Mouse (Mus musculus): ENCODE measurements around the gene Gm26965. TPM values are rescaled to one million over a fixed set of nuclear protein-coding genes. Genes with fewer than 3 reads are reported as not detected.
A peak's percentile ranks its signal among the peaks of the same experiment; 100 is the strongest.
"Not testable (repeated sequence)": the region's sequence is repeated elsewhere in the genome, so short reads cannot be mapped to it uniquely, and the experiment has no call there.

The Gm26965 gene
- polyA plus RNA-seq, 1 experiment from 2014 or later: not detected

DNA sequence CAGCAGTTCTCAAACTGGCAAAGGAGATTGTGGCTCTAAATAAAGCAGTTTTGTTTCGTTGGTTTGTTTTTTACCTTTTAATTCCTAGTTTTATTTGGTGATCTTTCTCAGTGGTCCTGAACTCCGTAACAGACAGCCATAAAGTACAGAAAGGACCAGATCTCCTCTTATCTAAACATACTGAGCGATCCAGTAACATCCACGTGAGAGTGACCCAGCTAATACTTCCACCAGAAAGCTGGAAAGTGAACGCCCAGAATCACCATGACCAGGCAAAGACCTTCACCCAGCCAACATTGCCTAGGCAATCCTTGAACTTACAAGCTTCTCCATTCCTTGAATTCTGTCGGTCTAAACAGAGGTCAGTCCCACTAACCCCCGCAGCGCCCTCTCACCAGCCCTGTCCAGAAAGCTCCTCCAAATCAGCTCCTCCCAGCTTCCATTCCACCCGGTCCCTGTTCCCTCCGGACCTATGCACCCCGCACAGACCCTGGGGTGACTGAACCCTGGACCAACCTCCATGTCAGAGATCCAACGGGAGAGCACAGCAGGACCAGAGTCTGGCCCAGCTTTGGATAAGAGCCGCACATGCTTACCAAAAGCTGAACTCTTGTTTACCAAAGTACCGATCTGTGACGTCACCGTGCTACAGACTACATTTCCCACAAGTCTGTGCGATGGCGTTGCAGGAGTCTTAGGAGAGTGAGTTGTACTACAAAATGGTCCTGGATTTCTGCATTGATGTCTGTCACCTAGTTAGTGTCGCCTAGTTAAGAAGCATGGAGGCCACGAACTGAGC, 42.1 kb downstream of the Gm26965 start, which contains the start of gene Zfp874b:
Gene Zfp874b, minus strand, starts transcription at position 634 of the 799 bp plus-strand sequence.
- Histone ChIP-seq H3K27ac (peak within 1 kb of the TSS; percentile 60; the same call in 1 of the 2 replicates), H3K9me3 (no peaks in the 10 kb centered on the region), H3K4me3 (peak within 1 kb of the TSS; percentile 69), H3K4me1 (0 out of 2 replicates have a peak, but pooled peaks cover 4% of the 10 kb centered on the region), H3K9ac (peak within 1 kb of the TSS; percentile 64), H3K27me3 (no peaks in the 10 kb centered on the region), H3K36me3 (0 out of 2 replicates have a peak, but pooled peaks cover 7% of the 10 kb centered on the region), H3K4me2 (peak within 1 kb of the TSS; percentile 74)
- 2% methylated on average over 20 of the region's 20 CpGs for WGBS
- peak; percentile 97 for ATAC-seq (ENCODE audit: borderline replicate concordance, extremely low read depth, low FRiP score, low TSS enrichment)

DNA sequence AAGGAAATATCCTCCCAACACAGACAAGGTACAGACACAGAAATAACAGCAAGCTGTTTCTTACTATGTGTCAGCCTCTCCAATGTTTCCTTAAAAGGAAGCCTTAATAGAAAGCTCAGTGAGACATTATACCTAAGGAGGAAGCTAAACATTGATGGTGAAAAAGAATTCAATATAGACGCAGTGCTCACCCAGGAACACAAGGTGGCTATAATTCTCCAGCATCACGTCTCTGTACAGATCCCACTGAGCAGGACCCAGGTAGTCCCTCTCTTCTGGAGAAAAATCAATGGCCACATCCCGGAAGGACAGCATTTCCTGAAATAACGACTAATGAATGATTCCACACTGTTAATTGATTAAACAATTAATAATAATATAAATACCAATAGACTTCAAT, 44.4 kb downstream of the Gm26965 start:
- no peak for ATAC-seq (ENCODE audit: borderline replicate concordance, extremely low read depth, low FRiP score, low TSS enrichment)
- H3K27ac ChIP-seq: no peak overlapping the region
- H3K36me3 ChIP-seq: no peaks in the 10 kb centered on the region
- H3K9me3 ChIP-seq: no peaks in the 10 kb centered on the region
- 0 out of 2 replicates have a peak, but pooled peaks cover 4% of the 10 kb centered on the region for H3K4me1 ChIP-seq
- no peak overlapping the region for H3K4me2 ChIP-seq
- no peak overlapping the region for H3K4me3 ChIP-seq
- WGBS: 59% methylated on average over 4 of the region's 4 CpGs
- H3K27me3 ChIP-seq: no peaks in the 10 kb centered on the region
- no peak overlapping the region for H3K9ac ChIP-seq

DNA sequence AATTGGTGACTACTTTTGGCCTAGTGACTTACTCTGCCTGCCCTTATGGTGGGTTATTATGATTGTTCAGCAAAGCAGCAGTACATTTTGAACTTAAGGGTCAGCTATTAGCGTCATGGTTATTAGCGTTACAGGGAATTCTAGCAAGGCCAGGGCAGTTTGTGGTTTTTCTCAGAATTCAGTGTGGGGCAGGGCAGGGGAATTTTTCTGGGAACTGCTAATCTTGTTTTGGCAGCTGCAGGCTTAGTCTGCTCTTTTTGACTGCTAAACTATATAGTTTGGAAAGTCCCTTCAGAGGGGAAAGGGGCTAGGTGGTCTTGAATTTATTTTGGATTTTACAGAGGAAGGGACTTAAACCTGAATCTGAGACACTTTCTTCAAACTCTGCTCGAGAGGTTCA, 56.7 kb downstream of the Gm26965 start:
- Histone ChIP-seq H3K27me3 (no peaks in the 10 kb centered on the region), H3K4me1 (no peaks in the 10 kb centered on the region), H3K9ac (no peak overlapping the region), H3K27ac (no peak overlapping the region), H3K9me3 (no peaks in the 10 kb centered on the region), H3K4me2 (no peak overlapping the region), H3K36me3 (peaks cover 21% of the 10 kb centered on the region), H3K4me3 (no peak overlapping the region)
- WGBS: 91% methylated on average over 3 of the region's 3 CpGs
- ATAC-seq (ENCODE audit: borderline replicate concordance, extremely low read depth, low FRiP score, low TSS enrichment): no peak

DNA sequence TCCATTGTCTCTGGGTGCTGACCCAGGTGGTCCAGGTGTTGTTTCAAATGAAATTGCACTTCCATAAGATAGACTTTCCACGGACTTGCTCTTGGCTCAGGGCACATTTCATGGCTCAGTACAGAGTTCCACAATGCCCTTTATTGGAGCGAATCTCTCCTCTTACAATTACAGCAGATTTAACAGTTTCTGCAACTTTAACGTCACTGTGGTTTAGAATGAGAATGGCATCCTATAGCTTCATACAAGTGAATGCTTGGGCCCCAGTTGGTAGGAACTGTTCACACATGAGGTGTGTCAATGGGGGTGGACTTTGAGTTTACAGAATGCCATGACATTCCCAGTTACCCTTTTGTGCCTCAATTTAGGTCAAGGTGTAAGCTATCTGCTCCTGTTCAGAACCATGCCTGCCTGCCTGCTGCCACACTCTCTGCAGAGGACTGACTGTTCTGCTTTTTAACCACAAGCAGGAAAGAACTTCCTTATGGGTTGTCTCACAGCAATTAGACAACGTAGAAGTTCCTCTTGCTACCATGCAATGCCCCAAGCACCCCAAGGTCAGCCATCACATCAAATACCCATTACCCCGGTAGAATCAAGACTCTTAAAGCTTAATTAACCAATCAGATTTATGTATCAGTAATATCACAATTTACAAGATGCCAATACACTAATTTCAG, 62.3 kb downstream of the Gm26965 start:
- H3K27me3 ChIP-seq; H3K4me2 ChIP-seq; ATAC-seq (ENCODE audit: borderline replicate concordance, extremely low read depth, low FRiP score, low TSS enrichment); H3K36me3 ChIP-seq; H3K9ac ChIP-seq; H3K9me3 ChIP-seq; H3K4me1 ChIP-seq; H3K27ac ChIP-seq; H3K4me3 ChIP-seq: not testable (repeated sequence)
- 78% methylated on average over 3 of the region's 5 CpGs for WGBS

DNA sequence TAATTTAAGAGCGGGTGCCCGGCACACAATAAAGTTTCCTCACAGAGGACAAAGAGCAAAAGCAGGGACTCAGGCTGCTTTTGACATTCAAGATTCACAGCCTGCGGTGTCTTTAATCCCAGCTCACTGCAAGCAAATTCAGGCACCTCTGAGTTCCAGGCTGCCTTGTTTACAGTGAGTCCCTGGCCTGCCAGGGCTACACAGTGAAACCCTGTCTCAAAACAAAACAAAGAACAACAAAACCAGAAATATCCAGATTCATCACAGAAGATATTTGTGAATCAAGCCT, 74.0 kb downstream of the Gm26965 start:
- Histone ChIP-seq H3K9ac (peak overlapping the region; percentile 59; the same call in 1 of the 2 replicates), H3K4me3 (peak overlapping the region; percentile 65), H3K27ac (no peak overlapping the region), H3K4me2 (peak overlapping the region; percentile 73), H3K4me1 (no peaks in the 10 kb centered on the region), H3K27me3 (no peaks in the 10 kb centered on the region), H3K36me3 (peaks cover 7% of the 10 kb centered on the region), H3K9me3 (no peaks in the 10 kb centered on the region)
- 12% methylated on average over 3 of the region's 3 CpGs for WGBS
- no peak; the same call in 1 of the 2 replicates for ATAC-seq (ENCODE audit: borderline replicate concordance, extremely low read depth, low FRiP score, low TSS enrichment)

DNA sequence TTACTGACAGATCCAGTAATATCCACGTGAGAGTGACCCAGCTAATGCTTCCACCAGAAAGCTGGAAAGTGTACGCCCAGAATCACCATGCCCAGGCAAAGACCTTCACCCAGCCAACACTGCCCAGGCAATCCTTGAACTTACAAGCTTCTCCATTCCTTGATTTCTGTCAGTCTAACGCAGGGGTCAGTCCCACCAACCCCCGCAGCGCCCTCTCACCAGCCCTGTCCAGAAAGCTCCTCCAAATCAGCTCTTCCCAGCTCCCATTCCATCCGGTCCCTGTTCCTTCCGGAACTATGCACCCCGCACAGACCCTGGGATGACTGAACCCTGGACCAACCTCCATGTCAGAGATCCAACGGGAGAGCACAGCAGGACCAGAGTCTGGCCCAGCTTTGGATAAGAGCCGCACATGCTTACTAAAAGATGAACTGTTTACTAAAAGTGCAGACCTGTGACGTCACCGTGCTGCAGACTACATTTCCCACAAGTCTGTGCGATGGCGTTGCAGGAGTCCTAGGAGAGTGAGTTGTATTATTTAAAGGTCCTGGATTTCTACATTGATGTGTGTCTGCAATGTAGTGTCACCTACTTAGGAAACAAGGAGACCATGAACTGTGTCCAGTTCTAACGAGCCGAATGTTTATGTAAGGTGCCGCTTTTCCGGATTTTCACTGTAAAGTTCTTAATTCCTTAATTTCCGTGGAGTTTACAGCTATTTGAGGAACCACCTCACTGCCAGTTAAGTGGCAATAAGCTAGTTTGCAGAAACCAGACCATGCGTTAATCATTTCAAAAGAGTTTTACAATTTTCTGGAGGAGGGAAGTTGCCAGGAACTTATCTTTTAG, 74.6 kb downstream of the Gm26965 start, which contains the start of gene Zfp874a:
Gene Zfp874a, minus strand, starts transcription at position 453 of the 849 bp plus-strand sequence.
- Histone ChIP-seq H3K27ac (no peak within 1 kb of the TSS), H3K4me2 (peak within 1 kb of the TSS; percentile 73), H3K27me3 (no peaks in the 10 kb centered on the region), H3K4me3 (peak within 1 kb of the TSS; percentile 65), H3K9me3 (no peaks in the 10 kb centered on the region), H3K9ac (peak within 1 kb of the TSS; percentile 59), H3K4me1 (no peaks in the 10 kb centered on the region), H3K36me3 (peaks cover 12% of the 10 kb centered on the region)
- WGBS: 1% methylated on average over 20 of the region's 20 CpGs
- ATAC-seq (ENCODE audit: borderline replicate concordance, extremely low read depth, low FRiP score, low TSS enrichment): peak; percentile 99

Other genes with a start within 250 kb of the Gm26965 start
- 1.5 TPM in 2 replicates for gene Zfp458, start 247.7 kb downstream of the Gm26965 start, polyA plus RNA-seq (2015; fragmentation: Nextera tagmentation; extraction: Ambion mirVana)
- 0.21 and 0.92 TPM in 2 replicates for gene Zfp457, start 219.7 kb downstream of the Gm26965 start, polyA plus RNA-seq (2015; fragmentation: Nextera tagmentation; extraction: Ambion mirVana)
- 2.7 and 2.8 TPM in 2 replicates for gene Zfp595, start 193.6 kb downstream of the Gm26965 start, polyA plus RNA-seq (2015; fragmentation: Nextera tagmentation; extraction: Ambion mirVana)
- gene Gm28044, start 165.6 kb downstream of the Gm26965 start, polyA plus RNA-seq (2015; fragmentation: Nextera tagmentation; extraction: Ambion mirVana): 0.64 TPM in 1 of 2 replicates, not detected in the other
- gene Zfp953, start 165.5 kb downstream of the Gm26965 start, polyA plus RNA-seq (2015; fragmentation: Nextera tagmentation; extraction: Ambion mirVana): 0.93 and 1.1 TPM in 2 replicates
- 0.46 and 0.48 TPM in 2 replicates for gene Gm28041, start 150.4 kb downstream of the Gm26965 start, polyA plus RNA-seq (2015; fragmentation: Nextera tagmentation; extraction: Ambion mirVana)
- gene Zfp456, start 150.3 kb downstream of the Gm26965 start, polyA plus RNA-seq (2015; fragmentation: Nextera tagmentation; extraction: Ambion mirVana): 1.8 and 1.9 TPM in 2 replicates
- 6.8 and 7.7 TPM in 2 replicates for gene Zfp429, start 126.3 kb downstream of the Gm26965 start, polyA plus RNA-seq (2015; fragmentation: Nextera tagmentation; extraction: Ambion mirVana)
- 1.1 and 1.7 TPM in 2 replicates for gene Zfp459, start 104.7 kb downstream of the Gm26965 start, polyA plus RNA-seq (2015; fragmentation: Nextera tagmentation; extraction: Ambion mirVana)
- 9.6 TPM in 2 replicates for gene Zfp874a, start 74.5 kb downstream of the Gm26965 start, polyA plus RNA-seq (2015; fragmentation: Nextera tagmentation; extraction: Ambion mirVana)
- gene Zfp874b, start 41.9 kb downstream of the Gm26965 start, polyA plus RNA-seq (2015; fragmentation: Nextera tagmentation; extraction: Ambion mirVana): 2.1 and 3.8 TPM in 2 replicates
- 12.9 and 14.1 TPM in 2 replicates for gene Zfp58, start 25.6 kb downstream of the Gm26965 start, polyA plus RNA-seq (2015; fragmentation: Nextera tagmentation; extraction: Ambion mirVana)
- 22.3 and 22.8 TPM in 2 replicates for gene Zfp87, start within 50 bp of the Gm26965 start, polyA plus RNA-seq (2015; fragmentation: Nextera tagmentation; extraction: Ambion mirVana)
- gene Zfp748, start 27.7 kb upstream of the Gm26965 start, polyA plus RNA-seq (2015; fragmentation: Nextera tagmentation; extraction: Ambion mirVana): 14.5 and 14.7 TPM in 2 replicates
- 3.5 and 4.4 TPM in 2 replicates for gene Zfp729b, start 83.6 kb upstream of the Gm26965 start, polyA plus RNA-seq (2015; fragmentation: Nextera tagmentation; extraction: Ambion mirVana)
- gene Gm49345, start 111.6 kb upstream of the Gm26965 start, polyA plus RNA-seq (2015; fragmentation: Nextera tagmentation; extraction: Ambion mirVana): not detected in 2 replicates
- 2.4 and 2.7 TPM in 2 replicates for gene Zfp729a, start 111.6 kb upstream of the Gm26965 start, polyA plus RNA-seq (2015; fragmentation: Nextera tagmentation; extraction: Ambion mirVana)
- gene Zfp738, start 160.9 kb upstream of the Gm26965 start, polyA plus RNA-seq (2015; fragmentation: Nextera tagmentation; extraction: Ambion mirVana): 11.0 and 12.1 TPM in 2 replicates
- gene Zfp65, start 203.0 kb upstream of the Gm26965 start, polyA plus RNA-seq (2015; fragmentation: Nextera tagmentation; extraction: Ambion mirVana): 6.1 and 6.6 TPM in 2 replicates
- gene Zfp85, start 229.1 kb upstream of the Gm26965 start, polyA plus RNA-seq (2015; fragmentation: Nextera tagmentation; extraction: Ambion mirVana): 5.6 and 6.4 TPM in 2 replicates